Mouse (Mus musculus): ENCODE measurements around the gene Hypk. TPM values are rescaled to one million over a fixed set of nuclear protein-coding genes. Genes with fewer than 3 reads are reported as not detected.
A peak's percentile ranks its signal among the peaks of the same experiment; 100 is the strongest.

Gene Hypk
- total RNA-seq (2014; rRNA removed) (5.4 and 12.5 TPM in 2 replicates), polyA plus RNA-seq (2015; fragmentation: Nextera tagmentation; extraction: Ambion mirVana) (110 and 119 TPM in 2 replicates)

DNA sequence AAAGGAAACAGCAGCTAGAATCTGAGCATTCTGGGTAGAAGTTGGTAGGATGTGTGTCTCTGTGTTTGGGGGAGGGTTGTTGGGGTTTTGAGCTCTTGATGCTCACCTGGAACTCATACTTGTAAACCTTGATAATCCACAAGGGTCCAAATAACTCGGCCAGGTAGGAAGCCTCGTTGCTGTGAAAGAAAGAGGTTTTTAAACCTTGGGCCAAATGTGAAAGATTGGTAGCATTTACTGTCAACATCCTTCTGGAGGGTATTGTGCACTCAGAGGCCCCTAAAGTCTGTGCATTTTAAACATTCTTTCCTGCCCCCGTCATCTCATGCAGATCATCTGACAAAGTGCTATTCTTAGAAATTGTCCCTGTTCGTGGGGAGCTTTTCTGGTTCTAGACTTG, at the start of gene Hypk:
Gene Hypk, plus strand, starts transcription at position 301 of the 400 bp plus-strand sequence.
- H3K36me3 ChIP-seq (ENCODE audit: insufficient read depth, low read length): peaks cover 13% of the 10 kb centered on the region; the same call in 1 of the 2 replicates
- WGBS: 79% methylated on average over 4 of the region's 4 CpGs
- no peak within 1 kb of the TSS for H3K4me3 ChIP-seq (ENCODE audit: low read length)
- no peak within 1 kb of the TSS for H3K9ac ChIP-seq (replicated peaks; ENCODE audit: low read length)
- DNase-seq (ENCODE audit: low spot score) (no peak), ATAC-seq (no peak)
- no peak within 1 kb of the TSS for H3K4me2 ChIP-seq (ENCODE audit: low read depth, low read length)
- no peaks in the 10 kb centered on the region for H3K9me3 ChIP-seq (ENCODE audit: low read length)
- H3K4me1 ChIP-seq (ENCODE audit: insufficient read depth, low read length): peaks cover 9% of the 10 kb centered on the region; the same call in 1 of the 2 replicates
- TF ChIP-seq CTCF (IDR thresholded peaks at IDR 0.05; ENCODE audit: low read depth): no peak
- H3K27me3 ChIP-seq (ENCODE audit: insufficient read depth, low read length): no peaks in the 10 kb centered on the region
- H3K27ac ChIP-seq: no peak within 1 kb of the TSS

GRCm38 (mm10) chr2:121403296-121403695, 49.8 kb upstream of the Hypk start:
- no peaks in the 10 kb centered on the region for H3K27me3 ChIP-seq (ENCODE audit: insufficient read depth, low read length)
- H3K9ac ChIP-seq (replicated peaks; ENCODE audit: low read length): no peak overlapping the region
- DNase-seq (ENCODE audit: low spot score) (no peak), ATAC-seq (no peak)
- no peak overlapping the region for H3K4me3 ChIP-seq (ENCODE audit: low read length)
- no peaks in the 10 kb centered on the region for H3K36me3 ChIP-seq (ENCODE audit: insufficient read depth, low read length)
- no peaks in the 10 kb centered on the region for H3K4me1 ChIP-seq (ENCODE audit: insufficient read depth, low read length)
- H3K27ac ChIP-seq: no peak overlapping the region
- no peak for TF ChIP-seq CTCF (IDR thresholded peaks at IDR 0.05; ENCODE audit: low read depth)
- H3K9me3 ChIP-seq (ENCODE audit: low read length): no peaks in the 10 kb centered on the region
- H3K4me2 ChIP-seq (ENCODE audit: low read depth, low read length): no peak overlapping the region

DNA sequence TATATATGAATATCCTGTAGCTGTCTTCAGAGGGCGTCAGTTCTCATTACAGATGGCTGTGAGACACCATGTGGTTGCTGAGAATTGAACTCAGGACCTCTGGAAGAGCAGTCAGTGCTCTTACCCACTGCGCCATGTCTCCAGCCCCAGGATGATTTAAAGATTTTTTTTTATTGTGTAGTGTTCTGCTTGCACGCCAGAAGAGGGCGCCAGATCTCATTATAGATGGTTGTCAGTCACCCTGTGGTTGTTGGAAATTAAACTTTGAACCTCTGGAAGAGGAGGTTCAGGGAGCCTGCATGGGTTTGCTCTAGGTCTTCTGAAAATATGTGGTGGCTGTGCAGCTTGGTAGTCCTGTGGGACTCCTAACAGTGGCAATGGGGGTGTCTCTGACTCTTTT, 44.9 kb upstream of the Hypk start:
- Histone ChIP-seq H3K27me3 (ENCODE audit: insufficient read depth, low read length) (no peaks in the 10 kb centered on the region), H3K4me3 (ENCODE audit: low read length) (no peak overlapping the region), H3K9me3 (ENCODE audit: low read length) (no peaks in the 10 kb centered on the region), H3K9ac (replicated peaks; ENCODE audit: low read length) (no peak overlapping the region), H3K36me3 (ENCODE audit: insufficient read depth, low read length) (no peaks in the 10 kb centered on the region), H3K4me1 (ENCODE audit: insufficient read depth, low read length) (0 out of 2 replicates have a peak, but pooled peaks cover 2% of the 10 kb centered on the region), H3K4me2 (ENCODE audit: low read depth, low read length) (no peak overlapping the region), H3K27ac (no peak overlapping the region)
- ATAC-seq: no peak
- WGBS: 33% methylated on average over 4 of the region's 4 CpGs
- TF ChIP-seq CTCF (IDR thresholded peaks at IDR 0.05; ENCODE audit: low read depth): peak; percentile 40
- DNase-seq (ENCODE audit: low spot score): no peak

GRCm38 (mm10) chr2:121412843-121413386, 40.2 kb upstream of the Hypk start:
- H3K4me1 ChIP-seq (ENCODE audit: insufficient read depth, low read length): peaks cover 11% of the 10 kb centered on the region; the same call in 1 of the 2 replicates
- peak overlapping the region; percentile 72 for H3K4me3 ChIP-seq (ENCODE audit: low read length)
- TF ChIP-seq CTCF (IDR thresholded peaks at IDR 0.05; ENCODE audit: low read depth): no peak
- peak overlapping the region; percentile 92 for H3K27ac ChIP-seq
- H3K9me3 ChIP-seq (ENCODE audit: low read length): no peaks in the 10 kb centered on the region
- DNase-seq (ENCODE audit: low spot score) (no peak), ATAC-seq (peak; percentile 0; the same call in 1 of the 2 replicates)
- peak overlapping the region; percentile 91 for H3K9ac ChIP-seq (replicated peaks; ENCODE audit: low read length)
- H3K4me2 ChIP-seq (ENCODE audit: low read depth, low read length): peak overlapping the region; percentile 59
- peaks cover 6% of the 10 kb centered on the region; the same call in 1 of the 2 replicates for H3K36me3 ChIP-seq (ENCODE audit: insufficient read depth, low read length)
- H3K27me3 ChIP-seq (ENCODE audit: insufficient read depth, low read length): no peaks in the 10 kb centered on the region
- 13% methylated on average over 4 of the region's 4 CpGs for WGBS

- H3K4me2 ChIP-seq (ENCODE audit: low read depth, low read length): peak within 1 kb of the TSS; percentile 59
- ATAC-seq (peak; percentile 99), DNase-seq (ENCODE audit: low spot score) (peak; percentile 98)
- peak within 1 kb of the TSS; percentile 91 for H3K9ac ChIP-seq (replicated peaks; ENCODE audit: low read length)
- under 1% methylated on average over 67 of the region's 68 CpGs for WGBS
- peaks cover 7% of the 10 kb centered on the region; the same call in 1 of the 2 replicates for H3K36me3 ChIP-seq (ENCODE audit: insufficient read depth, low read length)
- no peaks in the 10 kb centered on the region for H3K9me3 ChIP-seq (ENCODE audit: low read length)
- peak within 1 kb of the TSS; percentile 92 for H3K27ac ChIP-seq
- peak within 1 kb of the TSS; percentile 72 for H3K4me3 ChIP-seq (ENCODE audit: low read length)
- peaks cover 11% of the 10 kb centered on the region; the same call in 1 of the 2 replicates for H3K4me1 ChIP-seq (ENCODE audit: insufficient read depth, low read length)
- TF ChIP-seq CTCF (IDR thresholded peaks at IDR 0.05; ENCODE audit: low read depth): peak; percentile 35
- H3K27me3 ChIP-seq (ENCODE audit: insufficient read depth, low read length): no peaks in the 10 kb centered on the region
These were observed 39.6 kb upstream of the Hypk start, which contains the start of the genes Pdia3 and Catsper2 for GRCm38 (mm10) chr2:121413387-121414042. Pdia3 (plus strand) TSS chr2:121413775. Catsper2 (minus strand) TSS chr2:121413792.

GRCm38 (mm10) chr2:121414139-121414685, 38.9 kb upstream of the Hypk start:
- Histone ChIP-seq H3K4me1 (ENCODE audit: insufficient read depth, low read length) (peaks cover 11% of the 10 kb centered on the region; the same call in 1 of the 2 replicates), H3K27me3 (ENCODE audit: insufficient read depth, low read length) (no peaks in the 10 kb centered on the region), H3K36me3 (ENCODE audit: insufficient read depth, low read length) (peaks cover 7% of the 10 kb centered on the region; the same call in 1 of the 2 replicates), H3K4me2 (ENCODE audit: low read depth, low read length) (peak overlapping the region; percentile 59), H3K4me3 (ENCODE audit: low read length) (peak overlapping the region; percentile 72), H3K9me3 (ENCODE audit: low read length) (no peaks in the 10 kb centered on the region), H3K27ac (peak overlapping the region; percentile 92), H3K9ac (replicated peaks; ENCODE audit: low read length) (peak overlapping the region; percentile 91)
- WGBS: 1% methylated on average over 23 of the region's 32 CpGs
- peak; percentile 39 for ATAC-seq
- no peak for TF ChIP-seq CTCF (IDR thresholded peaks at IDR 0.05; ENCODE audit: low read depth)
- no peak for DNase-seq (ENCODE audit: low spot score)
